Mouse (Mus musculus): ENCODE data around the gene Tgfbrap1.
A peak's percentile ranks its signal among the peaks of the same experiment; 100 is the strongest.
"Not testable (repeated sequence)": the region's sequence is repeated elsewhere in the genome, so short reads cannot be mapped to it uniquely, and the experiment has no call there.

The Tgfbrap1 gene

DNA sequence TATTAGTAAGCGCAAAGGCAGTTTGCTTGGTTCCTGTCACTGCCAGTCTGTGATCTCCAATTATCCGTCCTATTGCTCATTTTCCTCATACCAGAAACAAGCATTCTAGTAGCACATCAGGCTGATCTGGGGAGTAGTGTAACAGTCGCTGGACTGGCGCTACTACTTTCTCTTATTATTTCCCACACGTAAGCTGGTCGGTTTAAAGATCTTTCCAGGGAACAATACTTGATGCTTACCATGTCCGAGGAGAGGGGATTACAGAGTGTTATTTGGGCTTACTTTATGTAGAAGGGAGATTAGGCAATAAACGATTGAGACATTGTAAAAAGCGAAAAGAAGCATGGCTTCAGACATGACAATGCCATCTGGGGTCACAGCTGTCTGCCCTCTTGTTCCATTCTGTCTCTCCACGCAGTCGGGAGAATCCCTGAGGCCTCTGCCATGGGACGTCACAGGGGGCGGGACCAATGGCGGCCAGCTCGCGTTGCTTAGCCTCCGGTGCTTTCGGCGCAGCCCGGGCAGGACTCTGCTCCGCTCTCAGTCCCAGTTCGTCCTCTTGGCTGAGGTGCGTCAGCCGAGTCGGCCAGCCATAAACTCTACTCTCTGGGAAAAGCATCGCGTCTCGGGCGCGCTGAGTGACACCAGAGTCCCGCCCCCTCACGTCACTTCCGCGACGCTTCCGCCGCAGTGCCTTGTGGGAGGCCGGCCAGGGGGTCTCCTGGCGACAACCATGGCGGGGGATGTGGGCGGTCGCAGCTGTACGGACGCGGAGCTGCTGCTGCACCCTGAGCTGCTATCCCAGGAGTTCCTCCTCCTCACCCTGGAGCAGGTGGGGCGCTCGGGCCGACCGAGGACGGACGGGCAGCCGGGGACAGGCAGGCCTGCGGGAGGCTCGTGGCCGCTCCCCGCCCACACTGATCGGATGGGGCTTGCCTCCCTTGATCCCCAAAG lies at the start of gene Tgfbrap1, which contains the start of gene AI597479:
Gene Tgfbrap1 (minus strand): TSS at position 607 of the 954 bp plus-strand sequence.
Gene AI597479 (plus strand): TSS at position 680 of the 954 bp plus-strand sequence.
- DNase-seq, result peak; percentile 85 to 89

DNA sequence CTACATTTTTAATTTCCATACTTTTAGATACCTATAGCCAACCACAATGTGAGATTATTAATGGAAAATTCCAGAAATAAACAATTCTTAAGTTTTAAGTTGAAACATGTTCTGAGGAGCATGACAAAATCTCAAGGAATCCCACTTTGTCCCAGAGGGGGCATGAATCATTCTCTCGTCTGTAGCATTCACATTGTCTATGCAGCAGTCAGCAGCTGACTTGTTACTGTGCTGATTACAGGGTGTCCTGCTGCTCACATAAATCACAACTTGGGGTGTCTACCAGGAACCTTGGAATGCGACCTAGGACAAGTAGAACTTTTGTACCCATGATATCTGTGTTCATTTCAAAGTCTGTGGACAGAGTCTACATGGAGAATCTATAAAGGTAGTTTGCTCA lies 49.0 kb upstream of the Tgfbrap1 start:
- DNase-seq, result no peak

DNA sequence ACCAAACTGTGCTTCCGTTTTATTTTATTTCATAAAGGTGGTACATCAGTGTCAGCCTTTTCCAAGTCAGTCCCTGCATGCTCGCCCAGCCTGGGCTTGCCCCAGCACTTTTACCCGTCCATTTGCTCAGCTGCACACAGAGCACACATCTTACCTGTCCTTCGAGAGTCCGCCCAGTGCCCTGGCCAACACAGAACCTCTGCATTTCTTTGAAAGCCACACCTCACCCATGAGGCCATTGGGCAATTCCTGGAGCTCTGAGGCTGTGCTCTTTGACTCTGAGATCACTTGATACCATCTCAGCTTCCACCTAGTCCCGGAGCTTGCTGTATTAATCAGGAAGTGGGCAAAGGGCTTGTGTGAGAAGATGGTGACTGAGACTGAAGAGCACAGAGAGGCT lies 47.0 kb upstream of the Tgfbrap1 start:
- no peak for DNase-seq

DNA sequence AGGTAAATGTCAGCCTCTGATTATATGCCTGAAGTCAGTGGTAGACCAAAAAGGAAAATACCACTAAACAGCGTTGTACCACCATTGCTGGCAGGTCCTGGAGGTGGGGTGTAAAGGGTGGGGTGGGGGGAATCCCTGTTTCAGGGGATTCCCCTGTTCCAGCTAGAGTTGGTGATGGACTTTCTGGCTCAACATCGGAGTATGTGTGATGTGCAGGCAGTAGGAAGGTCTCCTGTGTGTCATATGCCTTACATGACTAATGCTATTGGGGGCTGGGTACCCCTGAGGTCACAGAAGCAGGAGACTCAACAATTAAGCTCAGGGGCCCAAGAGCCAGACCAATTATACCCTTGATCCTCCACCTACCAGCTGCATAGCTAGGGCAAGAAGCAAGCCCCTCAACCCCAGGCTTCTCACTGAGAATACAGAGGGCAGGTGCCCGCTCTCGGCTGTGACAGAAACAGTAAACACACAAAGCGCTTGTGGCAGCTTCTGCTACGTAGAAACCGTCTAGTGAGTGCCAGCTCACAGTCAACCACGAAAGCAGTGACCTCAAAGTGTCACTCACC lies 46.0 kb upstream of the Tgfbrap1 start:
- no peak for DNase-seq

DNA sequence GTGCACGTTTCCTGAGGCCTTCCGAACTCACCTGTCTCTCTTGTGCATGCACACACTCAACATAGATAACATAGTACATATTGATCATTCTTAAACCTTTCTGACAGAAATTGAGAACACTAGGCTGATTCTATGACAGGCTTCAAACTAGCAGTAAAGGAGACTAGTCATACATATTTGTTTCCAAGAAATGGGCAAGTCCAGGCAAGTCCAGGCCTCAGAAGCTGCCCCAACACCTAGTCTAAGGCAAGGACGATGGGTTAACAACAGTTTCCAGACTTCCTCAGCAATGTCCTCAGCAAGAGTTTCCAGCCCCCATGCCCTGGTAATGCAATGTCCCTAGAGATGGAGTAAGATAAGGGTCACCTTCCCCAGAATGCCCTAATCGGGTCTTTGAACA lies 45.4 kb upstream of the Tgfbrap1 start:
- DNase-seq, result no peak

DNA sequence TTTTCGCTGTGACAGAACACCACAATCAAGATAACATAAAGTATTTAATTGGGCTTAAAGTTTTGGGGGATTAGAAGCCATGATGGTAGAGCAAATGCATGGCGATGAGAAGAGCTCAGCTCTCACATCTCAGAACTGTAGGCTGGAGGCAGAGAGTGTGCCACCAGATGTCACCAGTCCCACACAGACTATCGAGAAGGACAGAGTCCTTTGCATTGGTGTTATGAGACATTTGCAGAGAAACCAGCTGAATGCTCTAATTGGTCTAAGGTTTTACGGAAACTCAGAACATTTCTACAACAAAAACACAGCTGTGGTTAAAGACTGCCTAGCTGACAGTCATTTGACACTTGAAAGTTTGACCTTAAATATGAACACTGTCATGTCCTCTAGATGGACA lies 44.8 kb upstream of the Tgfbrap1 start:
- no peak for DNase-seq

GRCm38 (mm10) chr1:43142849-43143248 lies 44.4 kb upstream of the Tgfbrap1 start:
- DNase-seq, result no peak

GRCm38 (mm10) chr1:43141555-43141961 lies 43.1 kb upstream of the Tgfbrap1 start:
- DNase-seq, result no peak

DNA sequence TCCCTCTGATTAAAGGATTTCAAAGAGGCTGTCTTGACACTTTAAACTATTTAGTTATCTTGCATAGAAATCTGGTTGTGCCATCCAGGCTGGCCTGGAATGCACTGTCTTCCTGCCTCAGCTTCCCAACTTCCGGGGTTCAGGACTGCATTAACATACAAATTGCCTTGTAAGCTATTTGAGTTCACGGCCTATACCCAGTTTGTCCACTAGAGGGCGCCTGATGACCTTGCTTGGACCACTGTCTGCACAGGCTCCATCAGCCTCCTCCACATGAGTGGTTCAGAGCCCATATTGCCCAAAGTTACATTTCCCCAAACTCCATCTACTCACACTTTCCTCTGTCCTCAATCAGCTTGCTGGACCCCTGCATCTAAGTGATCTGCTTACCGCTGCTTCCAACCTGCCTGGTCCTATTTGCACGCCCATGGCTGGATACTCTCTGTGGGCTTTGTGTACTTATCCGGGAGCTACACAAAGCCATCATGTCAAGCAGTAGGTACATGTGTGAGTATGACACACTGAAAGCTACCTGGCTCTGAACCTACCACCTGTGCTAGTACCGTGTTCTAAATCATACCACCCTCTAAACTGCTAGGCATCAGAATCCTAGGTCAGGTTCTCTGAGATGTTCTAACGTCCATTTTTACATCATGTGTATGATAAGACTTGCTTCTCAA lies 41.3 kb upstream of the Tgfbrap1 start:
- peak; percentile 85 to 92 for DNase-seq

DNA sequence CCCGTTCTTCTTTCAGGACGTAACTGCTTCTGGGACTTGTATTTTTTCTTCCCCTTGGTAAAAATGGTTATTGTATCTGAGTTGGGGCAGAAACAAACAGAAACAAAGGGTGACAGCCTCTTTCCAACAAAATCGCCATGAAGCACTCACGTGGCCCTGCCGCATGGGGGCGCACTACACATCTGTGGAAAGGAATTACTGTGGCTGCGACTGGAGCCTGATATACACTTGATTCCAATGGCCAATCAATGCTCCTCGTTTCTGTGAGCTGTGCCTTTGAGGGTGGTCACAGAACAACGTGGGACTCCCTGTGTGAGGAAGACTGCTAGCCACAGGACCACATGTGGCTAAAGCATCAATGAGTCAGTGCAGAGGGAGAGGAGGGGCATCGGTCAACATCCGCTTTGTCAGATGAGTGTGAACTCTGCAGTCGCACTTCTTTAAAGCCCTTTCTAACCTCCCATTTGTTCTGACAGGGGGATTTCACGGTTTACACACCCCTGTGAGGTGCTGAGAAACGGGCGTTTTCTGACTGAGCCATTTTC lies 39.9 kb upstream of the Tgfbrap1 start:
- no peak for DNase-seq

DNA sequence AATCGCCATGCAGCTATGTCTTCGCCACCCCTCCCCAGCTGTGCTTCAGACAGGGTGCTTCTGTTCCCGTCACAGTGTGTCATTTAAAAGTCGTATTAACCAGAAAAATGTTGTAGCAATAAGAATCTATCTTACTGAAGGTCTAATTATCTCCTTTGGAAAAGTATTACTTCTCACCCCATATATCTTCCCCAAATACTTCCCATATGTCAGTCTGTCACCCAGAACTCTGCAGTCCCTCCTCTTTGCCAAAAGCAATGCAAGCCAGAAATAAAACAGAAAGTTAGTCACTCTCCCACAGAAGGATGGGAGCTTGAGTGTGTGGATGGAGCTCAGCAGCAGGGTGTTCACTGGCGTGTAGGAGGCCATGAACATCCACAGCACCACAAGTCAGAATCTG lies 38.9 kb upstream of the Tgfbrap1 start:
- no peak for DNase-seq

- DNase-seq, result not testable (repeated sequence)
Observed at GRCm38 (mm10) chr1:43136488-43137029, 38.1 kb upstream of the Tgfbrap1 start.

DNA sequence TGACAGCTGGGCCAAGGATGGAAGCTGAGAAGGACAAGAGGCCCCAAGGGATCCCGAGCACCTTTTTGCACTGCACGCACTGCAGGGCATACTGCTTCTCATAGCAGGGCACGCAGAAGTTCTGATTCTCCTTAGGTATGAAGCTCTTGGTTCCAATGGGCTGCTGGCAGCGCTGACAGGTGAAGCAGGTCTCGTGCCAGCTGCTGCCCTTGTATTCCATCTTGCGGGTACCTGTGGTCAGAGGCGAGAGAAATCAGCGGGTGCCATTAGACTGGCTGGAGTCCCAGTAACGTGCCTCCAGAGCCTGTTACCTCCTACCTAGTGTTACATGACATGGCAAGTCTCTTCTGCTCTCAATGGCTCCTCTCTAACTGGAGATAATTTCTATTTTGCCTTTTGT lies 33.2 kb upstream of the Tgfbrap1 start:
- DNase-seq, result no peak

- DNase-seq, result no peak
Observed at GRCm38 (mm10) chr1:43130219-43130981, 32.0 kb upstream of the Tgfbrap1 start.

- DNase-seq, result no peak
Observed at GRCm38 (mm10) chr1:43127820-43128610, 29.6 kb upstream of the Tgfbrap1 start.

GRCm38 (mm10) chr1:43127196-43127595 lies 28.8 kb upstream of the Tgfbrap1 start:
- no peak for DNase-seq

GRCm38 (mm10) chr1:43124726-43125125 lies 26.3 kb upstream of the Tgfbrap1 start:
- DNase-seq, result no peak

DNA sequence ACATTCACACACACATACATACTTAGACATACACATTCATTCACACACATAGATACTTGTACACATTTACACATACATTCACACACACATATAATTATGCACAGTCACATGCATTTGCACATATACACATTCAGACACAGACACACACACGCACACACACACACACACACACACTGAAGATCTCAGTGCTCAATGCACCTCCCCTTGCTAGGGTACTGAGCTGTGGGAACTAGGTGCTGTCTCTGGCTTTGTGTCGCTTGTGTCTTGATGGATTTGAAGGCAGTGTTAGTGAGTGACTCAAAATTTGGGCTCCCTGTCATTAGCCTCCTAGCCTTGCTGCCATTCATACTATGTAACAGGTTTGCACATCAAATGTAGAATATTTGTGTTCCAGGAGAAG lies 24.2 kb upstream of the Tgfbrap1 start:
- no peak for DNase-seq

DNA sequence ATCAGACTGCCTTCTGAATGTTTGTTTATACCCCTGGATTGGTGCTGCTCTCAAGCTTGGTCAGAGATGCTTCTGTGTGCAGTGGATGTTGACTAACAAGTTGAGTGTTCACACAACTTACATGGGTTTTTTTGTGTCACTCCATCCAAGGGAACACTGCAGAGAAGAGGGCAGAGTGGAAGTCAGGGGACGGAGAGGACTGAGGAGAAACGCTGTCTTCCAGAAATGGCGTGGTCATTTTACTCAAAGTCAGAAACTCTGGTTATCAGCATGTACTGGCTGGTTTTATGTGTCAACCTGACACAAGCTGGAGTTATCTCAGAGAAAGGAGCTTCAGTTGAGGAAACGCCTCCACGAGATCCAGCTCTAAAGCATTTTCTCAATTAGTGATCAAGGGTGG lies 22.5 kb upstream of the Tgfbrap1 start:
- no peak for DNase-seq

DNA sequence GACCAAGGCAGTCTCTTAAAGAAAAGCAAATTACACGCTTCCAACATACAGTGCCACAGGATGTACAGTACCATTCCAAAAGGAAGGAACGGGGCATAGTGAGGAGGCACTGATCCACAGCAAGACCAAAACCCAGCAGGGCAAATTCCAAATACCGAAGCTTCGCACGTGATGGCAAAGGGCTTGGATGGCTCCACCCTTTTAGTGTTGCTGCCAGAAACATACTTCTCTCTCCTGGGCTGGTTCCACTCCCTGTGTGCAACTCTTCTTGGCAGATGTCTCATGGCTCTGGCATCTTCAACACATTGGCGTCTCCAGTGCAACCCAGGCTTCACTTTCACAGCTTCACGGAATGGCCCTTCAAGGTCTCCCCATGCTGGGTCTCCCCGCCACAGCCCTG lies 19.0 kb upstream of the Tgfbrap1 start:
- peak; percentile 86 for DNase-seq

- peak; percentile 50 to 78 for DNase-seq
Observed at GRCm38 (mm10) chr1:43112882-43113281, 14.4 kb upstream of the Tgfbrap1 start.

All from kidney, adult 8-10 months (tissue).